Mouse (Mus musculus) intestine, embryonic 15.5 days (tissue): ENCODE results near the gene Fam163b. TPM values are rescaled to one million over a fixed set of nuclear protein-coding genes. Genes with fewer than 3 reads are reported as not detected.
A peak's percentile ranks its signal among the peaks of the same experiment; 100 is the strongest.

Source experiments
- ATAC-seq: fragments of 200-750 bp; cut with Nextera tagmentation; 2 replicates; pipeline ENCODE4 v1.8.0; 2017; ENCODE audit warnings: moderate TSS enrichment, moderate library complexity
- H3K27ac ChIP-seq: fragments of 300-500 bp; sonication (generic); 2 replicates; pipeline ENCODE4 v1.5.1; 2015; ENCODE audit warnings: mild to moderate bottlenecking, inconsistent platforms
- H3K27me3 ChIP-seq: fragments of 300-500 bp; sonication (generic); replicated peaks from 2 replicates; pipeline ENCODE4 v1.6.1; 2015; ENCODE audit warnings: inconsistent platforms
- H3K36me3 ChIP-seq: fragments of 300-500 bp; sonication (generic); 2 replicates; pipeline ENCODE4 v1.6.1; 2015; ENCODE audit warnings: inconsistent platforms
- H3K4me1 ChIP-seq: fragments of 300-500 bp; sonication (generic); replicated peaks from 2 replicates; pipeline ENCODE4 v1.6.1; 2015; ENCODE audit warnings: inconsistent platforms
- H3K4me2 ChIP-seq: fragments of 300-500 bp; sonication (generic); replicated peaks from 2 replicates; pipeline ENCODE4 v1.6.1; 2015; ENCODE audit warnings: mild to moderate bottlenecking, inconsistent platforms
- H3K4me3 ChIP-seq: fragments of 300-500 bp; sonication (generic); replicated peaks from 2 replicates; pipeline ENCODE4 v1.5.1; 2015; ENCODE audit warnings: inconsistent platforms
- H3K9ac ChIP-seq: fragments of 300-500 bp; sonication (generic); 2 replicates; pipeline ENCODE4 v1.6.1; 2015; ENCODE audit warnings: inconsistent platforms
- H3K9me3 ChIP-seq: fragments of 300-500 bp; sonication (generic); 2 replicates; pipeline ENCODE4 v1.6.1; 2016; ENCODE audit warnings: inconsistent platforms
- WGBS: fragments of 180-500 bp; shearing (Covaris S2); methylation state at CpG from one replicate; pipeline ENCODE4 v1.1.7; 2015; 5-methylcytosine and 5-hydroxymethylcytosine counted together
- polyA plus RNA-seq: library from polyadenylated mRNA; unstranded; fragments of >200 nt; fragmentation: Nextera tagmentation; extraction: Ambion mirVana; gene quantifications from 2 replicates; pipeline ENCODE4 v1.2.1, GENCODE M21; 2015

The Fam163b gene
- polyA plus RNA-seq, 1 experiment from 2014 or later = 0.26 TPM

DNA sequence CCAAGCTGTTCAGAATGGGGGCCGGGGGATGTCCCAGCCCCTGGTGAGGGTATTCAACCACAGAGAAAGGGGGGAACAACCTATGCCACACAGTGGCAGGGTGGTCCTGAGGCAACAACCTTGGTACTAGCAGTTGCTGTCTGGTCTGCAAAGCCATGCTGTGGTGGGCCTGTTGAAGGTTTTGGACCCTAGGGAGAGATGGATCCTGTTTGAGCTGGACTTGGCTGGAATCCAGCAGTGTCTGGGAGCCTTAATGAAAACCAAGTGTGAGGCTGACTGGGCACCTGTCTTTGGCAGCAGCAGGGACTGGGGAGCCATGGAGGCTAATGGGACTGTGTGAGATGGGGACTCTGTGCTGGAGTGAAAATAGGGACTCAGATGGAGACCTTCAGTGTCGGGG lies 62.6 kb downstream of the Fam163b start:
- Histone ChIP-seq H3K4me2 (peak overlapping the region; percentile 37), H3K9ac (no peak overlapping the region), H3K36me3 (no peaks in the 10 kb centered on the region), H3K4me3 (no peak overlapping the region), H3K27me3 (0 out of 2 replicates have a peak, but pooled peaks cover 3% of the 10 kb centered on the region), H3K27ac (peak overlapping the region; percentile 8; the same call in 1 of the 2 replicates), H3K9me3 (no peaks in the 10 kb centered on the region), H3K4me1 (peaks cover 30% of the 10 kb centered on the region)
- 61% methylated on average over 2 of the region's 2 CpGs for WGBS
- ATAC-seq = peak; percentile 40

DNA sequence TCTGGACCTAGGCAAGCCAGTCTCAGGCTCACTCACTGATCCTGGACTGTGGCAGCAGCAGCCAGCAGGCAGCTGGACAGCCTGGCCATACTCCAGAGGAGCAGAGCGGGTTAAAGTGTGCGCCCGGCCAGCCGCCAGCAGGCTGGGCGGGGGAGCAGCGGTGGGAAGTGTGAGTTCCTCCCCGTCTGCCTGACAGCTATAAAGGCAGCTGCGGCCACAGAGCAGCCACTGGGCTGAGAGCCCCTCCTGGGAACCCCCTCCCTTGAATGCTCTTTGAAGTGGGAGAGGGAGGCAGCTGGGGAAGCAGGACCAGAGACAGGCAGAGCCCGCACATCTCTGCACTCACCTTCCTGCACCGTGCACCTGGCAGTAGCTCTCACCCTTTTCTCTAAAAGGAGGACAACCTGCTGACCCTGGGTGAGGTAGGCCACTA lies 63.1 kb downstream of the Fam163b start, which contains the start of gene Adamtsl2:
TSS of gene Adamtsl2 (plus strand) at position 228 of the 433 bp plus-strand sequence.
- Histone ChIP-seq H3K9me3 (no peaks in the 10 kb centered on the region), H3K4me3 (no peak within 1 kb of the TSS), H3K4me2 (peak within 1 kb of the TSS; percentile 37), H3K27ac (peak within 1 kb of the TSS; percentile 18; the same call in 1 of the 2 replicates), H3K4me1 (peaks cover 28% of the 10 kb centered on the region), H3K36me3 (no peaks in the 10 kb centered on the region), H3K9ac (no peak within 1 kb of the TSS), H3K27me3 (0 out of 2 replicates have a peak, but pooled peaks cover 3% of the 10 kb centered on the region)
- peak; percentile 89 for ATAC-seq
- WGBS = 0% methylated on average over 10 of the region's 10 CpGs

DNA sequence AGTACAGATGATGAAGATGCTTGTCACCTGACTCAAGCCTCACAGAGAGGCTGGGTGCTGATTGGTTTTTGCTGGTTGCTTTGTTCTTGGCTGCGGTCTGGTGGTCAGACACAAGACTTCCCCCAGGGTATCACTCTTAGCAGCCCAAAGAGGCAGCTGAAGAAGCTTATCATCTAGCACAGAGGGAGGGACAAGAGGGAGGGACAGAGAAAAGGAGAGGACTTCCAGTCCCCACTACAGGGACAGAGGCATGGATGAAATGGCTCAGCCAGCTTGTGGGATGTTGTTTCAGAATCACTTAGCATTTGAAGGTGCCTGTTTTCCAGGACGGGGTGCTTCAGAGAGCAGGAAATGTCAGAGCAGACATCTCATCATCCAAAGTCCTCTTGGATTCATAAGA lies 64.0 kb downstream of the Fam163b start:
- Histone ChIP-seq H3K9me3 (no peaks in the 10 kb centered on the region), H3K27ac (peak overlapping the region; percentile 18; the same call in 1 of the 2 replicates), H3K4me3 (no peak overlapping the region), H3K4me1 (peaks cover 23% of the 10 kb centered on the region), H3K4me2 (no peak overlapping the region), H3K27me3 (0 out of 2 replicates have a peak, but pooled peaks cover 3% of the 10 kb centered on the region), H3K36me3 (no peaks in the 10 kb centered on the region), H3K9ac (no peak overlapping the region)
- no peak for ATAC-seq
- WGBS = 52% methylated on average over 2 of the region's 2 CpGs

DNA sequence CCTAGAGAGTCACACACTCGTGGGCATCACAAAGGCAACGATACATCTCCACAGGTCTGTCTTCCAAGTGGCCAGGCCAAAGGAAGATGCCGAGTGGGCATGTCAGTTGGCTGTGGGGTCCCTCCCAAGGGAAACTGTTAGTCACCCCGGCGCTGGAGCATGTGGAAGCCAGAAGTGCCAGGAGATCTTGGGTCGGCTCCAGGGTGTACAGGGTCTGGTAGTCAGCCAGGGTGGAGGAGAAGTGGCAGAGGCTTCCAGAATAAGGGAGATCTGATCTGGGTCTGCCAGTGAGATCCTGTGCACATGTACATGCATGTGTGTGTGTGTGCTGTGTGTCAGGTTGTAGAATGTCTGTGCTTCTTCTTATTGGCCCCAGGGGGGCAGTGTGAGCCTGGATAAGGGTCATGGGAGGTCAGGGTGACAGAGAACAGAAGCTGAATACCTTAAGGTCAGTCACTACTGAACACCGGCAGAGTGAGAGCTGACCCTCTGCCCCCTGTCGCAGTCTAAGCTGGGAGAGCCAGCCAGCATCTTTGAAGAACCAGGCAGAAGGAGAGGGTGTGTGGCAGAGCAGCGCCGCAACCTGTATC lies 64.5 kb downstream of the Fam163b start:
- H3K4me3 ChIP-seq = no peak overlapping the region
- no peak overlapping the region for H3K4me2 ChIP-seq
- H3K4me1 ChIP-seq = peaks cover 23% of the 10 kb centered on the region
- H3K9me3 ChIP-seq = no peaks in the 10 kb centered on the region
- H3K9ac ChIP-seq = no peak overlapping the region
- no peaks in the 10 kb centered on the region for H3K36me3 ChIP-seq
- no peak for ATAC-seq
- H3K27ac ChIP-seq = no peak overlapping the region
- 71% methylated on average over 10 of the region's 10 CpGs for WGBS
- 0 out of 2 replicates have a peak, but pooled peaks cover 3% of the 10 kb centered on the region for H3K27me3 ChIP-seq

DNA sequence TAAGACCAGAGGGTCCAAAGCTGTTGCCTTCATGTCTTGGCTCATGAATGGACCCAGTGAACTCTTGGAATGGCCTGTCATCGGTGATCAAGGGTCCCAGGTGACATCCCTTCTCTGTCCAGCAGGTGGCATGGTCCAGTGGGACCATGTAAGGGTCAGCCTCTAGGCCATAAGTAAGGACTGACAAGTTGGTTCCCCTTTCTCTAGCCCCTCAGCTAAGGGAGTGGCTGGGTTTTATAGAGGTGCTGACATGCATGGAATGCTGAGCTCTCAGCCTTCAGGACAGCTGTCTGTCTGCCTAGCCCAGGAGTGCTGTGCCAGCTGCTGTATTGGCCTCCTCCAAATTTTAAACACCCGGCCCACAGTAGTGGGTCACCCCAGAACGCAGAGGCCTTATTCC lies 66.8 kb downstream of the Fam163b start:
- Histone ChIP-seq H3K4me1 (peaks cover 30% of the 10 kb centered on the region), H3K27ac (no peak overlapping the region), H3K4me3 (no peak overlapping the region), H3K9ac (no peak overlapping the region), H3K4me2 (no peak overlapping the region), H3K9me3 (no peaks in the 10 kb centered on the region), H3K27me3 (0 out of 2 replicates have a peak, but pooled peaks cover 3% of the 10 kb centered on the region), H3K36me3 (no peaks in the 10 kb centered on the region)
- WGBS = 55% methylated on average over 3 of the region's 3 CpGs
- ATAC-seq = peak; percentile 39; the same call in 1 of the 2 replicates

DNA sequence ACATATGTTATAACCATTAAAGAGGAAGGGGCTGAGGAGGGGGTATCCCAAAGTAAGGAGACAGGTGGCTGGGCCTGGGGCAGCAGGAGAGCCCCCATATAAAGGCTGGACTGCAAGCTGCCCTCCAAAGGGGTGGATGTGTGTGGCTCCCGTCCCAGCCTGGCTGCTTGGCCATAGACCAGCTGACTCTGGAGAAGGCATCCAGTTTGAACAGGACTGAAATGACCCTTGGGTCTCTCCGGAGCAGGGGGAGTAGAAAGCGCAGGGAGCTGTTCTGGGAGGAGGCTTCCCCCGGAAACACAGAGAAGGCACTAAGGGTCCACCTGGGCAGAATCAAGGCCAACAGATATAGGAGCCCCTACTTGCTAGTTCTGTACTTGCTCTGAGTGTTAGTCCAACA lies 67.5 kb downstream of the Fam163b start:
- no peak overlapping the region for H3K4me2 ChIP-seq
- no peak overlapping the region for H3K4me3 ChIP-seq
- WGBS = 73% methylated on average over 4 of the region's 4 CpGs
- no peaks in the 10 kb centered on the region for H3K36me3 ChIP-seq
- no peak overlapping the region for H3K9ac ChIP-seq
- 0 out of 2 replicates have a peak, but pooled peaks cover 3% of the 10 kb centered on the region for H3K27me3 ChIP-seq
- H3K9me3 ChIP-seq = no peaks in the 10 kb centered on the region
- no peak for ATAC-seq
- H3K27ac ChIP-seq = no peak overlapping the region
- H3K4me1 ChIP-seq = peaks cover 29% of the 10 kb centered on the region

DNA sequence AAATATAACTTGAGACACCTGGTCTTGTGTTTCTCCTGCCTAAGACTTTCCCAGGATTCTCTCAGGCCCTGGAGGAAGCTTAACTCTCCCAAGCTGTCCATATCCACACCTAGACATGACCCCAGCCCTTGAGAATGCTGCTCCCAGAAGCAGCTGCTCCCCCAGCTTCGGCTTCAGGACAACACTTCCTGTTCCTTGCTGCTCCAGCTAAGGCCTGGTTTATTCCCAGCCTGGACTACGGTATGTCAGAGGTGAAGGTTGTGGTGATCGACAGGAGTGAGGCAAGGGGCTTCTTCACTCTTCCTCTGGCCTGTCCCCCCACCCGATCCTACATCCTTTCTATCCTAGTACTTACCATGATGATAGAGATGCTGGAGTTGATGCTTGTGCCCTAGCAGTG lies 68.9 kb downstream of the Fam163b start:
- Histone ChIP-seq H3K4me1 (peaks cover 15% of the 10 kb centered on the region), H3K27me3 (0 out of 2 replicates have a peak, but pooled peaks cover 3% of the 10 kb centered on the region), H3K9me3 (no peaks in the 10 kb centered on the region), H3K36me3 (no peaks in the 10 kb centered on the region), H3K4me3 (no peak overlapping the region), H3K9ac (no peak overlapping the region), H3K4me2 (no peak overlapping the region), H3K27ac (no peak overlapping the region)
- WGBS = 62% methylated on average over 4 of the region's 4 CpGs
- no peak for ATAC-seq

DNA sequence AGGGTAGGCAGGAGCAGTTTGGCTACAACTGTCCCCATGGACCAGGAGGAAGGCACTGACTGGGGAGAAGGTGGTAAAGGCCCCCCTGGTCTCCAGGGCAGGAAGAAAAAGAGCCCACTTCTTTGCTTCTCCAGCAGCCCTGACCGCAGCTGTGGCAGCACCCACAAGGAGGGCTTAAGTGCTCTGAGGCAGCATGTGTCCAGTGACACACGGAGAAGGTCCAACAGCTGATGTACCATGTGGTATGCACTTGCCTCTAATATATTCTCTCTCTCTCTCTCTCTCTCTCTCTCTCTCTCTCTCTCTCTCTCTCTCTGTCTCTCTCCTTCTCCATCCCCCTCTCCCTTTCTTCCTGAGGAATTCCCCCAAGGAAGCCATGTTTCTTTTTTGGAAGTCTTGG lies 70.3 kb downstream of the Fam163b start, which contains the start of gene Mymk:
TSS of gene Mymk (minus strand) at position 202 of the 400 bp plus-strand sequence.
- Histone ChIP-seq H3K4me3 (no peak within 1 kb of the TSS), H3K9ac (no peak within 1 kb of the TSS), H3K36me3 (no peaks in the 10 kb centered on the region), H3K4me1 (peaks cover 8% of the 10 kb centered on the region; the same call in 1 of the 2 replicates), H3K9me3 (no peaks in the 10 kb centered on the region), H3K27ac (no peak within 1 kb of the TSS), H3K4me2 (no peak within 1 kb of the TSS), H3K27me3 (no peaks in the 10 kb centered on the region)
- WGBS = 72% methylated on average over 2 of the region's 2 CpGs
- ATAC-seq = no peak

DNA sequence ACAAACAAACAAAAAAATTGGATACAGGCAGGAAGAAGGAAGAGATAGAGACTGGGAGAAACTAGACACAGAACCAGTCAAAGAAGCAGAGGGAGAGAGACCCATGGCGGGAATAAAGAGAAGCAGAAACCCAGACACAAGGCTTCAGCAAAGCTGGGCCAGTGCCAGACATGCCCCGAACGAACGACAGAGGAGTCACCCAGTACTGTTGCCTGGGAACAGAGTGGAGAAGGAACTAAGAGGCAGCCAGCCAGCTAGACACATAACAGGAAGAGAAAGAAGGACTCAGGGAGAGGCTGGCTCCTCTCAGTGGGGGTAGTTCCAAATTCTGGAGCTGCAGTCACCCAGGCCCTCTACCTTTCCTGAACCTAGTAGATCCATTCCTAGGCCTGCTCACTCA lies 71.2 kb downstream of the Fam163b start:
- no peak overlapping the region for H3K9ac ChIP-seq

DNA sequence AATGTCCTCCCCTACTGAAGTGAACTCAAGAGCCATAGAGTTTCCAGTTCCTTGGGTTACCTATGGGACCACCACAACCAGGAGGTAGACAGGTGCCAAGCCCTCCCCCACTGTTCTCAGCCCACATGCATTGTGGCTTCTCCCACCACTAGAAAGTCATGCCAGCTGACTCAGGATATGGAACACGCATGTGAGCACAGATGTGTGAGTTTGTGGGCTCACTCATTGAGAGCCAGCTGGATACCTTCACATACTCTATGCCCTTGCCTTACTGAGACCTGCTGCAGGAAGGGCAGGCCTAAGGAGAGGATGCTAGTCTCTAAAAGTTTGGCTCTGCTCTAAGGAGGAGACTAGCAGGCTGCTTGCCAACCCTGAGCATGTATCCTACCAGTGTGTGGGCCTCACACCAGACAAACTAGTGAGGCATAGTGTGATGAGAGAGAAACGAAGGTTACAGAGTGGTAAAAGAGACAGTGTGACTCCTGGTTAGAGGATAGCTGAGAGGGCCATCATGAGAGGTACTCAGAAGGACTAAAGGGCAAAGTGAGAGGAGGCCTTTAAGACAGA lies 72.0 kb downstream of the Fam163b start:
- Histone ChIP-seq H3K4me2 (no peak overlapping the region), H3K27me3 (no peaks in the 10 kb centered on the region), H3K4me3 (no peak overlapping the region), H3K9me3 (no peaks in the 10 kb centered on the region), H3K9ac (no peak overlapping the region), H3K27ac (no peak overlapping the region), H3K4me1 (peaks cover 8% of the 10 kb centered on the region; the same call in 1 of the 2 replicates), H3K36me3 (no peaks in the 10 kb centered on the region)
- WGBS = 83% methylated on average over 2 of the region's 2 CpGs
- ATAC-seq = no peak

More for the DNA sequence above, 71.2 kb downstream of the Fam163b start:
- WGBS = 18% methylated on average over 4 of the region's 4 CpGs
- no peak overlapping the region for H3K4me2 ChIP-seq
- no peak overlapping the region for H3K4me3 ChIP-seq
- H3K27ac ChIP-seq = no peak overlapping the region
- no peaks in the 10 kb centered on the region for H3K27me3 ChIP-seq
- ATAC-seq = peak; percentile 66
- no peaks in the 10 kb centered on the region for H3K9me3 ChIP-seq
- peaks cover 8% of the 10 kb centered on the region; the same call in 1 of the 2 replicates for H3K4me1 ChIP-seq
- H3K36me3 ChIP-seq = no peaks in the 10 kb centered on the region

DNA sequence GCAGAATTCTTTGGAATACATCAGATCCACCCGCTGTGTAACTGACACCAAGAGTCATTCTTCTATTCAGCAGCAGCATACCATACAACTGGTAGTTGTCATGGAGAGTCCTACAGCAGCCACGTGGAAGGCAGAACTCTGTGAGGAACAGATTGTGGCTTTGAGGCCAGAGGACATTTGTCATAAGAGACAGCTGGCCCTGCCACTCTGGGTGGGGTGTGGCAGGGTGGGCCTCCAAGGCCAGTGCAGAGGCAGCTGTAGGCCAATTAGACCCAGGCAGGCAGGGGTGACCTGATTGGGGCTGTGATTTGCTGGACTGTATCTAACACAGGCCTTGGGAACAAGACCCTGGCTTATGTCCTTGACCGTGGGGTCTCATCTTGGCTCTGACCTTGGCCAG lies 72.6 kb downstream of the Fam163b start:
- Histone ChIP-seq H3K4me1 (peaks cover 8% of the 10 kb centered on the region; the same call in 1 of the 2 replicates), H3K27ac (no peak overlapping the region), H3K27me3 (no peaks in the 10 kb centered on the region), H3K36me3 (no peaks in the 10 kb centered on the region), H3K4me2 (no peak overlapping the region), H3K9me3 (no peaks in the 10 kb centered on the region), H3K4me3 (no peak overlapping the region), H3K9ac (no peak overlapping the region)
- ATAC-seq = no peak
- WGBS = 59% methylated on average over 3 of the region's 3 CpGs

DNA sequence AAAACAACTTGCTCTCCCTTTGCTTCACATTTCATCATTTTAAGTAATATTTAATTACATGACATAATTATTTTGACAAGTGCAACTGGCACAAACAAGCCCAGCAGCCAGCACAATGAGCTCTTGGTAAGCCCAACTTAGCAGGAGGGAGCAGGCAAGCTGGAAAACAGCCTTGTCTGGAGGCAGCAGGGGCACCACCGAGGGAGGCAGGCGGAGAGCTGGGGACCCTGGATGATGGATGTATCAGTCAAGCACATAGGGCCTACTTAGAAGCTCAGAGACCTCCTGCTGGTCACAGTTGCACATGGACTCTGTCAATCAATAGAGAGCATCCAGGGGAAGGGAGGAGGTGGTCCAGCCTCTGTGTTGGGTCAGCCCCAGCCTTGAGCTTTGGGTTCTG lies 74.3 kb downstream of the Fam163b start:
- WGBS = 42% methylated on average over 2 of the region's 2 CpGs
- H3K9ac ChIP-seq = no peak overlapping the region
- H3K4me3 ChIP-seq = no peak overlapping the region
- ATAC-seq = no peak
- no peaks in the 10 kb centered on the region for H3K9me3 ChIP-seq
- no peaks in the 10 kb centered on the region for H3K27me3 ChIP-seq
- no peaks in the 10 kb centered on the region for H3K36me3 ChIP-seq
- H3K4me1 ChIP-seq = peaks cover 8% of the 10 kb centered on the region; the same call in 1 of the 2 replicates
- H3K4me2 ChIP-seq = no peak overlapping the region
- no peak overlapping the region for H3K27ac ChIP-seq
